Mouse (Mus musculus): ENCODE data around the gene Gm49403. TPM values are rescaled to one million over a fixed set of nuclear protein-coding genes. Genes with fewer than 3 reads are reported as not detected.

Gene Gm49403
- polyA plus RNA-seq, 1 experiment: not detected

DNA sequence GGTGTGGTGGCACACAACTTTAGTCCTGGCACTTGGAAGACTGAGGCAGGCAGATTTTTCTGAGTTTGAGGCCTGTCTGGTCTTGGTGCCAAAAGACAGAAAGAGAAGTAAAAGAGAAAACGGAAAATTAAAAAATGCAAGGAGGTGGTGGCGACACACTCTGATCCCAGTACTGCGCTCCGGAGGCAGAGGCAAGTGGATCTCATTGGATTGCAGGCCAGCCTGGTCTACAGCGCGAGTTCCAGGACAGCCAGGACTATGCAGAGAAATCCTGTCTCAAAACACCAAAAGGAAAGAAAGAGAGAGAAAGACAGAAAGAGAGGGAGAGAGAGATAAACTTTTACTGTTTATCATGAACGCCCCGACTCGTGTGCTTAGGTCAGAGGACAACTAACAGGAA, 12.9 kb upstream of the Gm49403 start:
- TF ChIP-seq POLR2A (IDR thresholded peaks at IDR 0.05; ENCODE audit: borderline replicate concordance, low read depth, low read length) (no peak), CTCF (IDR thresholded peaks at IDR 0.05; ENCODE audit: low read depth, low read length) (no peak)
- Histone ChIP-seq H3K4me3 (ENCODE audit: insufficient read depth, low read length) (peak overlapping the region; percentile 98), H3K4me1 (ENCODE audit: control insufficient read depth, insufficient read depth, low read length) (peaks cover 13% of the 10 kb centered on the region), H3K27ac (ENCODE audit: insufficient read depth, low read depth, low read length) (peak overlapping the region; percentile 60)

DNA sequence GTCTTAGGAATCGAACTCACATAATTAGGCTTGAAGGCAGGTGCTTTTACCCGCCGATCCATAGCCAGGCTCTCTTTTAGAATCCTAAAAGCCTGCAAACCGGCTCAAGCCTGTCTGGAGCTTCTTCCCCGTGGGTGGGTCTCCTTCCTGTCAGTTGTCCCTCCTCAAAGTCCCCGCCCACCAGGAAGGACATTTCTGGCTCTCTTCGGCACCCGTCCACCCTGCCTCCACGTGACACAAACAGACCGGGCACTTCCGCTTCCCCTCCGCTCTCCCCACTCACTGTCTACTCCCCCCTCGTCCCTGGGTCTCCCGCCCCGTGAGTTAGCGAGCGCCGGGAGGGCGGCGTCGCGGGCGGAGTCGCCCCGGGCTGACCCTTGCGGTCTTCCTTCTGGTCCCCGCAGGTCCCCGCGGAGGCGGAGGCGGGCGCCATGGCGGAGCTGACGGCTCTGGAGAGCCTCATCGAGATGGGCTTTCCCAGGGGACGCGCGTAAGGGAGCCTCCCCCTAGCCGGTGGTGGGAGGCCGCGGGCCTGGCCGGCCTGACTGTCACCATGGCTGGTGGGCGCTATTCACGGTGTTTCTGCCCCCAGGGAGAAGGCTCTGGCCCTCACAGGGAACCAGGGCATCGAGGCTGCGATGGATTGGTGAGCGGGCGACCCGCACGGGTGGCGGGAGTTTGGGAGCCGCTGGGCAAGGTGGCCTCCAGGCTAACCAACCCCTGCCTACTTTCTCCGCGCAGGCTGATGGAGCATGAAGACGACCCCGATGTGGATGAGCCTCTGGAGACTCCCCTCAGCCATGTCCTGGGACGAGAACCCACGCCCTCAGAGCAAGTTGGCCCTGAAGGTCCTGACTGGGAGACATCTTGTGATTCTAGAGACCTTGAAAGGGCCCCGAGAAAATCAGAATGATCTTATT, 12.2 kb upstream of the Gm49403 start, which contains the start of gene Ubxn1:
Ubxn1 (plus strand) TSS at position 230 of the 920 bp plus-strand sequence.
- TF ChIP-seq CTCF (IDR thresholded peaks at IDR 0.05; ENCODE audit: low read depth, low read length): no peak
- TF ChIP-seq POLR2A (IDR thresholded peaks at IDR 0.05; ENCODE audit: borderline replicate concordance, low read depth, low read length): 0 out of 2 replicates have a peak, but pooled peaks have one; percentile 50
- Histone ChIP-seq H3K4me1 (ENCODE audit: control insufficient read depth, insufficient read depth, low read length) (peaks cover 13% of the 10 kb centered on the region), H3K27ac (ENCODE audit: insufficient read depth, low read depth, low read length) (peak within 1 kb of the TSS; percentile 74), H3K4me3 (ENCODE audit: insufficient read depth, low read length) (peak within 1 kb of the TSS; percentile 98)

DNA sequence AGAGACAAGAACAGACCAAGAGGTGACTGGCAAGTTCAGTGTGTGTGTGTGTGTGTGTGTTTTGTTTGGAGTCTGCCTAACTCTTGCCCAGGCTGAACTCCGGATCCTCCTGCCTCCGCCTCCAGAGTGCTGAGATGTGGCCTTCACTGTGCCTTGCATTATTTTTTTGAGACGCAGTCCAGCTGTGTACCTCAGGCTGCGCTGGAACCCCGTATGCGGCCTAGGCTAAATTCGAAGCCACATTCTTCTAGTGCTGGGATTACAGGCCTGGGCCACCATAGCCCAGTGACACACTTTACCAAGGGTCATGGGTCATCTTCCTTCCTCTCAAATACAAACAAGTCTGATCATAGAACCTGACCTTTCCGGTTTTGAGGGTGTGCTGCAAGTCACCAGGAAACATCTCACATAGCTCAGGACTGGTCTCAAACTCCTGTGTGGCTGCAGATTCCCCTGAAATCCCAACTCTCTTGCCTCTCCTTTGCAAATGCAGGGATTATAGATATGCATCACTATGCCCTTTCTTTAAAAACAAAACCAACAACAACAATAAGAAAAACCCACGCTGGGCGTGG, 11.4 kb upstream of the Gm49403 start:
- peak overlapping the region; percentile 74 for H3K27ac ChIP-seq (ENCODE audit: insufficient read depth, low read depth, low read length)
- H3K4me1 ChIP-seq (ENCODE audit: control insufficient read depth, insufficient read depth, low read length): peaks cover 13% of the 10 kb centered on the region
- TF ChIP-seq POLR2A (IDR thresholded peaks at IDR 0.05; ENCODE audit: borderline replicate concordance, low read depth, low read length): no peak
- TF ChIP-seq CTCF (IDR thresholded peaks at IDR 0.05; ENCODE audit: low read depth, low read length): no peak
- peak overlapping the region; percentile 98 for H3K4me3 ChIP-seq (ENCODE audit: insufficient read depth, low read length)

DNA sequence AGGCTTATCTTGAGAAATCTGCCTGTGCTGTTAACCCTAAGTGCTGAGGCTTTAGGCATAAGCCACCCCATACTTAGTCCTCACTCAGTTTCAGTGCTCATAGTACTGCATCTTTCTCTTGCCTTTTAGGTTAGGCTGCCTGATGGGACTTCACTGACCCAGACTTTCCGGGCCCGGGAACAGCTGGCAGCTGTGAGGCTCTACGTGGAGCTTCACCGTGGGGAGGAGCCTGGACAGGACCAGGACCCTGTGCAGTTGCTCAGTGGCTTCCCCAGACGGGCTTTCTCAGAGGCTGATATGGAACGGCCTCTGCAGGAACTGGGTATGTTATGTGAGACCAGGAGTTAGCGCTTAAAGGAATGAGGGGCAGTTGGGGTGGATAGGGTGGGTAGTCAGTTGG, 8.7 kb upstream of the Gm49403 start:
- H3K27ac ChIP-seq (ENCODE audit: insufficient read depth, low read depth, low read length): no peak overlapping the region
- peaks cover 13% of the 10 kb centered on the region for H3K4me1 ChIP-seq (ENCODE audit: control insufficient read depth, insufficient read depth, low read length)
- no peak for TF ChIP-seq CTCF (IDR thresholded peaks at IDR 0.05; ENCODE audit: low read depth, low read length)
- TF ChIP-seq POLR2A (IDR thresholded peaks at IDR 0.05; ENCODE audit: borderline replicate concordance, low read depth, low read length): no peak
- no peak overlapping the region for H3K4me3 ChIP-seq (ENCODE audit: insufficient read depth, low read length)

DNA sequence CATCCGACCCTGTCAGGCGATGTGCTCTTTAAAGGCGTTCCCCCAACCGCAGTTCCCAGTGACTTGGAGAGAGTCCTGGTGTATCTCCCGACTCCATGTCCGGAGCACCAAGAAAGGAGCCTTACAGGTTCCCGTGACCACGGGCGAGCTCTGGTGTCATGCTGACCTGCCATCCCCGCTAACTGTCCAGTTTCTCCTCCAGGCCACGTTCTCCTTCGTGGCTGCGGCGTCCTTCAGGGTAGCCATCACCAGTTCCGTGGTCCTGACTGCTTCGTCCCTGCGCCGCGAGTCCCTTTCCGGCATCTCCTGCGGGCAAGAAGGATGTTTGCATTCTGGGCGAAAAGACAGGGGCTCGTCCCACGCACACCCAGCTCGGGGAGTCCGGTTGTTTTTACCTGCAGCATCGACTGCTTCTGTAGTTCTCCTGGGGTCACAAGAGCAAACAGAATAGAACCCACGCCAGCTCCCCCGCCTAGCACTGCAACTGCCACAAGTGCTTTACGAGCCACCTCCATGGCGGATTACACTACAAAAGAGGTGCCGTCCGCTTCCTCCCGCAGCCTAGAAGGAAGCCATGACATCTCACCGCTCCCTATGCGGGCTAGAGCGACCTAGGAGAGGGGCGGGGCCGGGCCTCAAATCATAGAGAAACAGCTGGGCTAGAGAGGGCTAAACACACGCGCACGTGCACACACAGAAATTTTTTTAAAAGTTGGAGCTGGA, 3.3 kb upstream of the Gm49403 start, which contains the start of gene Uqcc3:
Uqcc3 (minus strand) TSS at position 613 of the 723 bp plus-strand sequence.
- TF ChIP-seq POLR2A (IDR thresholded peaks at IDR 0.05; ENCODE audit: borderline replicate concordance, low read depth, low read length) (peak; percentile 80; the same call in 1 of the 2 replicates), CTCF (IDR thresholded peaks at IDR 0.05; ENCODE audit: low read depth, low read length) (no peak)
- peak within 1 kb of the TSS; percentile 38 for H3K27ac ChIP-seq (ENCODE audit: insufficient read depth, low read depth, low read length)
- H3K4me3 ChIP-seq (ENCODE audit: insufficient read depth, low read length): peak within 1 kb of the TSS; percentile 90
- no peaks in the 10 kb centered on the region; the same call in 1 of the 2 replicates for H3K4me1 ChIP-seq (ENCODE audit: control insufficient read depth, insufficient read depth, low read length)

DNA sequence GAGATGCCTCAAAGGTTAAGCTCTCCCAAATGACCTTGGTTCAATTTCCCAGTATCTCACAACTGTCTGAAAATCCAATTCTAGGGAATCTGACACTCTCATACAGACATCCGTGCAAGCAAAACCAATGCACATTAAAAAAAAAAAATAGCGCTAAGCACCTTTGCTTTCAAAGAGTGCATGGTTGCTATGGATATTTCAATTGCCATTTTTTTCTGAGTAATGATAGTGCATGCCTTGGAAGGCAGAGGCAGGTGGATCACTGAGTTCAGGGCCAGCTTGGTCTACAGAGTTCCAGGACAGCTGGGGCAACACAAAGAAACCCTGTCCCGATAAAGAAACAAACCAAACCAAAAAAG, 2.7 kb upstream of the Gm49403 start:
- Histone ChIP-seq H3K4me3 (ENCODE audit: insufficient read depth, low read length) (peak overlapping the region; percentile 90), H3K4me1 (ENCODE audit: control insufficient read depth, insufficient read depth, low read length) (no peaks in the 10 kb centered on the region; the same call in 1 of the 2 replicates)
- TF ChIP-seq CTCF (IDR thresholded peaks at IDR 0.05; ENCODE audit: low read depth, low read length): no peak

DNA sequence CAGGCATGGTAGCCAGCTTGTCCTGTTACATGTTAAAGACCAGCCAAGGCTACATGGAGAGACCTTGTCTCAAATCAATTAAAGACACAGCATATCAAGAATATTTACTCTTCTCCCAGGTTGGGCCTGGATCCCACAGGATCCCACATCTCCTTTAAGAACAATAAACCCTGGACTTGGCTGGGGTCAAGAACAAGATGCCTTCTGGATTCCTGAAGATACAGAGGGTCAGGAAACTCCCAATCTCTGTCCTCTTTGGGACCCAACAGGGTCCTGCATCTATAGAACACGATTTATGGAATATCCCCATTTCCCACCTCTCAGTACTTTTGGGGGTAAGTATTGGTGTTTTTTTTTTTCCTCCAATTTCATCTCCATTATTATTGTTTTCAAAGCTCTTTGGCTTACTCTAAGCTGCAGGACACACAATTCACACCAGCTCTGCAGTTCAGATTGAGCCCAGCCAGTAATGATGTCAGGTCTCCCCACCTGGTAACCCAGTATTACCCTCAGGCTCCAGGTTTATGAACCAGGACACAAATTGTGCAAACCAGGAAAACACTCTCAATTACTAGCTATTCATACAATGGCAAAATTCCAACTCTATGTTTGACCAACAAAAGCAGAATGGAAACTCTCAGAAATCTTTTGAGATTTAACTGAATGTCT, 3.3 kb downstream of the Gm49403 start:
- TF ChIP-seq POLR2A (IDR thresholded peaks at IDR 0.05; ENCODE audit: borderline replicate concordance, low read depth, low read length) (no peak), CTCF (IDR thresholded peaks at IDR 0.05; ENCODE audit: low read depth, low read length) (no peak)
- Histone ChIP-seq H3K4me3 (ENCODE audit: insufficient read depth, low read length) (no peak overlapping the region; the same call in 1 of the 2 replicates), H3K4me1 (ENCODE audit: control insufficient read depth, insufficient read depth, low read length) (peaks cover 7% of the 10 kb centered on the region), H3K27ac (ENCODE audit: insufficient read depth, low read depth, low read length) (no peak overlapping the region)

More for the DNA sequence above, 2.7 kb upstream of the Gm49403 start:
- H3K27ac ChIP-seq (ENCODE audit: insufficient read depth, low read depth, low read length): no peak overlapping the region

DNA sequence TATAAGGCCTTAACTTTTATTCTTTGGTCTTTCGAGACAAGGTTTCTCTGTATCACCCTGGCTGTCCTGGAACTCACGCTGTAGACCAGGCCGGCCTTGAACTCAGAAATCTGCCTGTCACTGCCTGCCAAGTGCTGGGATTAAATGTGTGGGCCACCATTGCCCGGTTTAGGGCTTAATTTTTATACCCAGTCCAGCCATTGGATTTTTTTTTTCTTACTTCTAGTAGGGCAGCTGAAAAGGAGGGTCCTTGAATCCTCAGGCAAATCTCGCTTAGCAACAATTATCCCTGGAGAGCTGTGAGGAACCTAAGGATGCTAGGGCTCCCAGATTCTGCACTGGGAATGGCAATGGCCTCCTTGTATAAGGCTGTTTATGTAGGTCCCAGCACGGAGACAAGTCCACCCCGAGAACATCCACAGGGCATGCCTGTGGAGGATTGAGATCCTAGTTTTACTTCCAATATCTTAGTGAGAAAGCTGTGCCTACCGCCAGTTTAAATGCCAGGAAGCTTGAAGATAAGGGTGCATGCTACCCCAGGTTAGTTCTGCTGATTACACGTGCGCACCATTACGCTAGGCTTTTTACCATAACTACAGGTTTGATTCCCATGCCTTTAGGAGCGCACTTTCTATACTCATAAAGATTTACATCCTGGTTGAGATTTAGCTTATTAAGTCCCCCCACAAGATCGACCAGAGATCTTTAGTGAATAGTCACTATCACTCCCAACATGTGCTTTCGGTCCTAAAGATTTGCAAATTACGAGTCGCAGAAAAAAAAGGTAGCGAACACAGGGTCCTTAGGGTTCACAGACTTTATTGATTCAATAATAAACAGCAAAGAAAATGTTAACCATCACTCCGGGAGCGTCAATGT, 4.1 kb downstream of the Gm49403 start:
- peak overlapping the region; percentile 83 for H3K4me3 ChIP-seq (ENCODE audit: insufficient read depth, low read length)
- peak overlapping the region; percentile 83 for H3K27ac ChIP-seq (ENCODE audit: insufficient read depth, low read depth, low read length)
- TF ChIP-seq POLR2A (IDR thresholded peaks at IDR 0.05; ENCODE audit: borderline replicate concordance, low read depth, low read length) (no peak), CTCF (IDR thresholded peaks at IDR 0.05; ENCODE audit: low read depth, low read length) (no peak)
- peaks cover 7% of the 10 kb centered on the region for H3K4me1 ChIP-seq (ENCODE audit: control insufficient read depth, insufficient read depth, low read length)
